Mouse (Mus musculus) WW6 (cell line): ENCODE results near the gene Atp6v0a2.
"Not testable (repeated sequence)": the region's sequence is repeated elsewhere in the genome, so short reads cannot be mapped to it uniquely, and the experiment has no call there.

Experiments used
- DNase-seq: peaks from one replicate; pipeline ENCODE4 v3.0.0-alpha.2; 2013; ENCODE audit warnings: low read depth, low spot score

Atp6v0a2 gene

DNA sequence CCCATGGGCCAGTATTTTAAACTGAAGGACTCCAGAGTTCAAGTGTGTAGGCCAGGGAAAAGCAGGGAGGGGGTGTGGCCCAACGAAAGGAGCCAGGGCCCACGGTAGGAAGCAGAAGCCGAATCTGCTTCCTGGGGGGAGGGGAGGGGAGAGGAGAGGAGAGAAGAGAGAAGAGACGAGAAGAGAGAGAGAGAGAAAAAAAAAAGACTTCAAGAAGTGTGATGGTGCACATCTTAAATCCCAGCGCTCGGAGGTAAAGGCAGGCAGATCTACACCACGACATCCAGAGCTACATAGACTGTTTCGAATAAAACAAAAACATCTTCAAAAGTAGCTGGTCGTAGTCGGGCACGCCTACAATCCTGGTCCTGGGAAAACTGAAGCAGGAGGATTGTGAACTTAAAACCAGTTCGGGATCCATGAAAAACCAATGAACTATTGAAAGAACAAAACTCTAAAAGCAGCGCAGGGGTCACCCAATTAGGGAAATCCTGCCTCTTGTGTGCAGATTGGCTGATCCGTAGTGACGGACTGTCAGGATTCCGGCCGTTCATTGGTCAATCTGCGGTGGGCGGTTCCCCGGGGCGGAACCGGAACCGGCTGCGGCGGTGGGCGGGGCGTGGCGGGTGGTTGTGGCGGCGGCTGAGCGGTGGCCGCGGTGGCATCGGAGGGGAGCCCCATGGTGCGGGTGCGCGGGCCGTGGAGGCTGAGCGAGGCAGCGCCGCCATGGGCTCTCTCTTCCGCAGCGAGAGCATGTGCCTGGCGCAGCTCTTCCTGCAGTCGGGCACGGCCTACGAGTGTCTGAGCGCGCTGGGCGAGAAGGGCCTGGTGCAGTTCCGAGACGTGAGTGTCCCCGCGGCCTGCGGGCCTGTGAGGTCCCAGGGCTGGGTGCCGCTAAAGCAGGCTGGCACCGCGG lies at the start of gene Atp6v0a2:
Atp6v0a2 (plus strand) TSS at position 129 of the 916 bp plus-strand sequence.
- DNase-seq, result peak; percentile 67

GRCm38 (mm10) chr5:124578633-124579317 lies 49.6 kb upstream of the Atp6v0a2 start, which contains the start of the genes Eif2b1 and Gtf2h3:
Gene Eif2b1 (minus strand): TSS chr5:124579131.
Gene Gtf2h3 (plus strand): TSS chr5:124579140.
- DNase-seq, result peak; percentile 87

DNA sequence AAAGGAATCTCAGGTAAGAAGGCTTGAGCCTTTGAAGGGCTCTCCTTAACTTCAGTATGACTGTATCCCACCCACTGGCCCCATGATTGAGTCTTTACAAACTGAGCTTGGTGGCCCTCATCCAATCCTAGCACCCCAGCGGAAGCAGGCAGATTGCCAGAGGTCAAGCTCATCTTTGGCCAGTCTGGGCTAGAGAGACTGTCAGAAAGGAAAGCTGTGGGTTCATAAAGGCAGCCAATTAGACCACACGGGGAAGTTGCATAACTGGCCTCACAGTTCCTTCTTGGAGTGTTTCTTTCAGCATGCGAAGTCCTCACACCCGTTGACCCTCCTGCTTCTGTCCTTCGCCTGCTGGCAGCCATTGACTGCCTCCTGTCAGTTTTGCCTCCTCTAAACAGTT lies 45.9 kb upstream of the Atp6v0a2 start:
- no peak for DNase-seq

DNA sequence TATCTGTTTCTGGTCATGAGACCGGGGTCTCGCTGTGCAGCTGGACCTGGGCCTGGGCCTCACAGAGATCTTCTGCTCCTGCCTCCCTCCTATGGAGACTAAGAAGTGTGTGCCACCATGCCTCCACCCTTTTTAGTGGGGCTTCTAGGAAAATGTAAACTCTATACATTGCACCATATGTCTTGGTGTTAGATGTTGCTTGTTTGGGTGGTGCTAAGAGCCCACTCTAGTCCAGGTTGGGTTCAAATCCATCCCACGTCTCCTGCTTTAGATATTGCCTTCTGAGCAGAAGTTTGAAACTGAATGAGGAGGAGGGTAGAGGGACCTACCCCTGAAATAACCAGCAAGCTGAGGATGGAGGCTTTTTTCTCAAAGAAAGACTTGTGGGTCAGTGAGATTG lies 35.6 kb upstream of the Atp6v0a2 start:
- no peak for DNase-seq

GRCm38 (mm10) chr5:124598224-124599174 lies 29.9 kb upstream of the Atp6v0a2 start:
- DNase-seq, result peak; percentile 89

- not testable (repeated sequence) for DNase-seq
Observed at GRCm38 (mm10) chr5:124599726-124600125, 28.6 kb upstream of the Atp6v0a2 start.

- no peak for DNase-seq
Observed at GRCm38 (mm10) chr5:124602349-124602748, 26.0 kb upstream of the Atp6v0a2 start.

GRCm38 (mm10) chr5:124604296-124604695 lies 24.1 kb upstream of the Atp6v0a2 start:
- DNase-seq, result no peak

- no peak for DNase-seq
Observed at GRCm38 (mm10) chr5:124605041-124605622, 23.2 kb upstream of the Atp6v0a2 start.

GRCm38 (mm10) chr5:124610965-124611364 lies 17.4 kb upstream of the Atp6v0a2 start:
- DNase-seq, result peak; percentile 83

- no peak for DNase-seq
Observed at GRCm38 (mm10) chr5:124614709-124615108, 13.7 kb upstream of the Atp6v0a2 start.

DNA sequence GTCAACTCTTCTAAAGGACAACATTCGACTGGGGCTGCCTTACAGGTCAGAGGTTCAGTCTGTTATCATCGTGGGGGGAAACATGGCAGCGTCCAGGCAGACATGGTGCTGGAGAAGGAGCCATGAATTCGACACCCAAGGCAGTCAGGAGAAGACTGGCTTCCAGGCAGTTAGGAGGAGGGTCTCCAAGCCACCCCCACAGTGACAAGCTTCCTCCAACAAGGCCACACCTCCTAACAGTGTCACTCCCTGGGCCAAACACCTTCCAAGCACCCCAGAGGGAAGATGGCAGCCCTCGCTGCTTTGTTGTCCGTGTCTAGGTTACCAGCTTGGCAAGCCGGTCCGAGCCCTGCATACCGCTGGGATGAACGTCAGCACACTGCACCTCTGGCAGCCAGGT lies 9.7 kb upstream of the Atp6v0a2 start:
- no peak for DNase-seq

- no peak for DNase-seq
Observed at GRCm38 (mm10) chr5:124621362-124621761, 7.0 kb upstream of the Atp6v0a2 start.

DNA sequence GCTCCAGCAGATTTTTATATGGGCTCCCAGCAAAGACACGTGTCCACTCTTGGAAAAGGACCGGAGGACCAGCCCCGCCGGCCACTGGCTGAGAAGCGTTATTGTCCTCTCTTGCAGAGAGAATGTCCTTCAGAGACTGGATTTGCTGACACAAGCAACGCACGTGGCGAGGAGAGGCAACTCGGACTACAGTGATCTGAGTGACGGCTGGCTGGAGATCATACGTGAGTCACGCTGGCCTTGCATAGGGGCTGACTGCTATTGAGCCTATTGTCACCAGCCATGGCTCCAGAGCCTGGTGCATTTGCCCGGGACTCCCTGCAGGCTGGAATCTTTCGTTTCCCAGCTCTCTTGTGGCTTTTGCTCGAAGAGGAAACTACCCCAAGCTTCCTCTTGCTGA lies 5.5 kb upstream of the Atp6v0a2 start:
- no peak for DNase-seq

DNA sequence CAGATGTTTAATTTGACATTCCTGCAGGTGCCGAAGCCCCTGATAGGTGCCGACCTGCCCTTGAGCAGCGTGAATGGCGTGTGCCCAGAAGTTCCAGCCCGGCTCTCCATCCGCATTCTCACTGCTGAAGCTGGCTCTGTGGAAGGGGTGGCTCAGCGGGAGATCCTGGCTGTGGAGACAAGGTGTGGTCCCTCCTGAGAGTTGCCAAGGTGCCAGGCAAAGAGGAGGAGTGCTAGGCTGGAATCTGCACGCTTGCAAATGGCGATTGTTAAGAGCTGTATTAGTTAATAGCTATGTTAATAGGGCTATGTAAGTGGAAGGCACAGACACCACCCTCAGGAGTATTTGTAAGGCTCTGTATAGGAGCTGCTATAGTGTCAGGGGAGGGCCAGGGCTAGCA lies 4.1 kb upstream of the Atp6v0a2 start:
- no peak for DNase-seq

DNA sequence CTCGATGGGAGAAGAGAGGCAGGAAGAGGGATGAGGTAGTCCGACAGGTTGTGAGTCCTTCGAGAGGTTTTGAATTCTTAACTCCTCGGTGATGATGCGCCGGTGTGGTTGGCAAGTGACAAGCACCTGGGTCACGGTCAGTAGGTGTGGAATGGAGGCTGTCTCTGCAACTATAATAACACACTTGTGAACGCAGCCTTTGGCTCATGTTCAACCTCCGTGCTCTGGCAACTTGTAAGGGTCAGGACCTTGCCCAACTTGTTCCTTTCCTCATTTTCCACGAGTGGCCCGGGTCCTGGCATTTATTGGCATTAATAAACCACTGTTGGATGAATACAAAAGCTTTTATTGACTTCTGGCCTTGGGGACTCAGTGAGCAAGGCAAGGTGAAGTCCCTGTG lies 1.3 kb downstream of the Atp6v0a2 start:
- DNase-seq, result no peak

GRCm38 (mm10) chr5:124631685-124632084 lies 3.3 kb downstream of the Atp6v0a2 start:
- no peak for DNase-seq

DNA sequence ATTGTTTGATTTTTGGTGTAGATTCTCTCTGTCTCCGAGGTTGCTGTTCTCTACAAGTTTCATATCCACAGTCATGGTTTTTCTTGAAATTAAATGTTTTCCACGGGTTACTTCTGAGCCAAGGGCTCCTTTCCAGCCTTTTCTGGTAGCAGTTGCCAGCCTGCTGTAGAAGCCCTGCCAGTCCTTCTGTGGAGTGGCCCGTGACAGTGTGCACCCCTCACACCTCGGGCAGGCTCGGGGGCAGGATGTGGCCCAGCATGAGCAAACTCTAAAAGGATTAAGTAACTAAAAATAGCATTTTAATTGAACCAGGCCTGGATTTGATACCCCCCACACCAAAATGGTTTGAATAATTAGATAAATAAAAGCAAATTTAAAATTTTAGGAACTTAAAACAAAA lies 4.1 kb downstream of the Atp6v0a2 start:
- no peak for DNase-seq

GRCm38 (mm10) chr5:124633425-124633824 lies 5.0 kb downstream of the Atp6v0a2 start:
- DNase-seq, result no peak

DNA sequence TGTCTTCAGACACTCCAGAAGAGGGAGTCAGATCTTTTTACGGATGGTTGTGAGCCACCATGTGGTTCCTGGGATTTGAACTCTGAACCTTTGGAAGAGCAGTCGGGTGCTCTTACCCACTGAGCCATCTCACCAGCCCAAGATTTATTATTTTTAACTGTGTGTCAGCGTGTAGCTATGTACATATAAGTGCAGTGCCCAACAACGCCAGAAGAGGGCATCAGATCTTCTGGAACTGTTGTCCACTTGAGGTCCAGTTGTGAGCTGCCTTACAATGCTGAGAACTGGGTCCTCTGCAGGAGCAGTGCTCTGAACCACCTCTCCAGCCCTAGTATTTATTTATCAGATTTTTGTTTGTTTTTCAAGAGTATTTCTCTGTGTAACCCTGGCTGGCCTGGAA lies 6.7 kb downstream of the Atp6v0a2 start:
- DNase-seq, result not testable (repeated sequence)

DNA sequence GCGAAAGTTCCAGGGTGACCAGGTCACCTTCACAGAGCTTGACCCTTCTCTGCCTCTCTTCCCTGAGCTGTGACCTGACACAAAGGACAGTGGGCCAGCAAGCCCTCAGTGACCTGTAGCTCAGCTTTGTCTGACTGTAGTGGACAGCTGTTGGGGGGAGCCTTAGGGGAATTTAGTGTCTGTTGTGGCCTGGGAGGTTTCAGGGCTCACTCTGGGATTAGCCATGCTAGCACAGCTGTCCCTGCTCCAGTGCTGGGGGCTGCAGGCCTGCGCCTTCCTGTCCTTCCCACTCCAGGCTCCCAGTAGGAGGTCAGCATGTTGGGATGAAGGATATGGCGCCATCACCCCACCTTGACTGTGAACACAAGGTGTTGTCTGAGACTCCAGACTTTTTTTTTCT lies 7.8 kb downstream of the Atp6v0a2 start:
- DNase-seq, result no peak
